Mouse (Mus musculus) forebrain, embryonic 13.5 days (tissue): Measurements from ENCODE around the gene Rnasel. TPM values are rescaled to one million over a fixed set of nuclear protein-coding genes. Genes with fewer than 3 reads are reported as not detected.
A peak's percentile ranks its signal among the peaks of the same experiment; 100 is the strongest.

Experiments
- ATAC-seq: fragments of 200-750 bp; cut with Nextera tagmentation; 2 replicates; pipeline ENCODE4 v1.8.0; 2017
- H3K27ac ChIP-seq: fragments of 300-500 bp; sonication (generic); 2 replicates; pipeline ENCODE4 v1.5.1; 2015; ENCODE audit warnings: inconsistent platforms, mild to moderate bottlenecking, moderate library complexity
- H3K27me3 ChIP-seq: fragments of 300-500 bp; sonication (generic); 2 replicates; pipeline ENCODE4 v1.6.1; 2015; ENCODE audit warnings: mild to moderate bottlenecking, inconsistent platforms
- H3K36me3 ChIP-seq: fragments of 300-500 bp; sonication (generic); 2 replicates; pipeline ENCODE4 v1.6.1; 2015; ENCODE audit warnings: mild to moderate bottlenecking, inconsistent platforms; ENCODE audit not compliant: poor library complexity, severe bottlenecking
- H3K4me1 ChIP-seq: fragments of 300-500 bp; sonication (generic); 2 replicates; pipeline ENCODE4 v1.6.1; 2015; ENCODE audit warnings: inconsistent platforms
- H3K4me2 ChIP-seq: fragments of 300-500 bp; sonication (generic); 2 replicates; pipeline ENCODE4 v1.6.1; 2015; ENCODE audit warnings: inconsistent platforms, mild to moderate bottlenecking, moderate library complexity
- H3K4me3 ChIP-seq: fragments of 300-500 bp; sonication (generic); 2 replicates; pipeline ENCODE4 v1.5.1; 2015; ENCODE audit warnings: mild to moderate bottlenecking, inconsistent platforms
- H3K9ac ChIP-seq: fragments of 300-500 bp; sonication (generic); 2 replicates; pipeline ENCODE4 v1.6.1; 2015; ENCODE audit warnings: mild to moderate bottlenecking, inconsistent platforms
- H3K9me3 ChIP-seq: fragments of 300-500 bp; sonication (generic); replicated peaks from 2 replicates; pipeline ENCODE4 v1.6.1; 2016; ENCODE audit warnings: inconsistent platforms
- WGBS: fragments of 180-500 bp; shearing (Covaris S2); methylation state at CpG from one replicate; pipeline ENCODE4 v1.1.7; 2015; 5-methylcytosine and 5-hydroxymethylcytosine counted together
- polyA plus RNA-seq: library from polyadenylated mRNA; unstranded; fragments of >200 nt; fragmentation: Nextera tagmentation; extraction: Ambion mirVana; gene quantifications from 2 replicates; pipeline ENCODE4 v1.2.1, GENCODE M21; 2015

The Rnasel gene
- polyA plus RNA-seq, 1 experiment from 2014 or later = 38.1 TPM

DNA sequence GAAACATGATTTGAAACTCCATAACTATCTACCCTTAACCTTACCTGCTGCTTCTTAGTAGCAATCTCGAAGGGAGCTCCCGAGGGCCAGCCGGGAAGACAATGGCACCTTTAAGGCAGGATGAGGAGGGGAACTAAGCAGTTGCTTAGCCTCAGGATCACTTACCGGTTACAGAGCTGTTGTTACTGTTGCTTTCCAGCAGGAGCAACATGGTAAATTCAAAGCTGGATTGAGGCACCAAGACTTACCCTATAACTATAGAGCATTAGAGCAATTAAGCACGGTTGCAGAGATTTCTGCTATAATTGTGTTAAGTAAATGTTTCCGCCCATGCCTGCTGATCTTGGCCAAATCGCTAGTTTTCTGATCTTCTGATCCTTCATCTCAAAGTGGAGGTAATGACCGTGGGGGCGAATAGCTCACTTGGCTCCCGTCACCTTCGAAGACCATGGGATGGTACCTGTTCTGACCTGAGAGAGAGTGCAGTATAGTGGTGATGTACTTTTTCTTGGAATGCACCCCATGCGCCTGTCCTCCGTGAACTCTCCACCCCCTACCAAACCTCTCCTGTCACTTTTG is 9.7 kb upstream of the Rnasel start:
- Histone ChIP-seq H3K4me3 (peak overlapping the region; percentile 51), H3K27me3 (peaks cover 14% of the 10 kb centered on the region), H3K36me3 (peaks cover 15% of the 10 kb centered on the region), H3K4me2 (peak overlapping the region; percentile 79), H3K9me3 (no peaks in the 10 kb centered on the region), H3K9ac (peak overlapping the region; percentile 68; the same call in 1 of the 2 replicates), H3K27ac (no peak overlapping the region), H3K4me1 (peaks cover 66% of the 10 kb centered on the region)
- WGBS = 21% methylated on average over 13 of the region's 13 CpGs
- ATAC-seq = peak; percentile 26; the same call in 1 of the 2 replicates

- peak within 1 kb of the TSS; percentile 51 for H3K4me3 ChIP-seq
- peaks cover 70% of the 10 kb centered on the region for H3K4me1 ChIP-seq
- H3K27me3 ChIP-seq = peaks cover 14% of the 10 kb centered on the region
- no peaks in the 10 kb centered on the region for H3K9me3 ChIP-seq
- H3K4me2 ChIP-seq = peak within 1 kb of the TSS; percentile 79
- WGBS = 2% methylated on average over 24 of the region's 28 CpGs
- 0 out of 2 replicates have a peak within 1 kb of the TSS, but pooled peaks have one; percentile 31 for H3K27ac ChIP-seq
- H3K36me3 ChIP-seq = peaks cover 15% of the 10 kb centered on the region
- peak; percentile 80 for ATAC-seq
- peak within 1 kb of the TSS; percentile 68 for H3K9ac ChIP-seq
These were observed 9.1 kb upstream of the Rnasel start, which contains the start of gene Rgs16 for GRCm38 (mm10) chr1:153740145-153740544. TSS of gene Rgs16 (plus strand) at chr1:153740349.

- Histone ChIP-seq H3K4me3 (peak overlapping the region; percentile 51), H3K9ac (peak overlapping the region; percentile 68), H3K27ac (0 out of 2 replicates have a peak overlapping the region, but pooled peaks have one; percentile 31), H3K4me2 (peak overlapping the region; percentile 79), H3K9me3 (no peaks in the 10 kb centered on the region), H3K36me3 (peaks cover 15% of the 10 kb centered on the region), H3K4me1 (peaks cover 70% of the 10 kb centered on the region), H3K27me3 (peaks cover 14% of the 10 kb centered on the region)
- ATAC-seq = no peak
- WGBS = 21% methylated on average over 12 of the region's 12 CpGs
These were observed 8.3 kb upstream of the Rnasel start for GRCm38 (mm10) chr1:153740775-153741400.

- H3K9ac ChIP-seq = peak overlapping the region; percentile 68
- peak overlapping the region; percentile 79 for H3K4me2 ChIP-seq
- WGBS = 54% methylated on average over 18 of the region's 18 CpGs
- peaks cover 15% of the 10 kb centered on the region for H3K36me3 ChIP-seq
- H3K27me3 ChIP-seq = peaks cover 14% of the 10 kb centered on the region
- no peak for ATAC-seq
- H3K9me3 ChIP-seq = no peaks in the 10 kb centered on the region
- peak overlapping the region; percentile 40; the same call in 1 of the 2 replicates for H3K27ac ChIP-seq
- peaks cover 76% of the 10 kb centered on the region for H3K4me1 ChIP-seq
- H3K4me3 ChIP-seq = peak overlapping the region; percentile 51
These were observed 7.5 kb upstream of the Rnasel start for GRCm38 (mm10) chr1:153741551-153742316.

GRCm38 (mm10) chr1:153742374-153743155 is 6.7 kb upstream of the Rnasel start:
- ATAC-seq = no peak
- Histone ChIP-seq H3K9me3 (no peaks in the 10 kb centered on the region), H3K27me3 (peaks cover 14% of the 10 kb centered on the region), H3K4me2 (peak overlapping the region; percentile 79), H3K9ac (peak overlapping the region; percentile 54), H3K36me3 (peaks cover 15% of the 10 kb centered on the region), H3K27ac (no peak overlapping the region), H3K4me3 (peak overlapping the region; percentile 51), H3K4me1 (peaks cover 68% of the 10 kb centered on the region)
- 62% methylated on average over 11 of the region's 11 CpGs for WGBS

GRCm38 (mm10) chr1:153746119-153746670 is 3.0 kb upstream of the Rnasel start:
- H3K4me1 ChIP-seq = peaks cover 69% of the 10 kb centered on the region
- no peaks in the 10 kb centered on the region for H3K9me3 ChIP-seq
- H3K36me3 ChIP-seq = peaks cover 15% of the 10 kb centered on the region
- 71% methylated on average over 14 of the region's 14 CpGs for WGBS
- H3K4me2 ChIP-seq = no peak overlapping the region
- ATAC-seq = peak; percentile 22; the same call in 1 of the 2 replicates
- 0 out of 2 replicates have a peak overlapping the region, but pooled peaks have one; percentile 11 for H3K27ac ChIP-seq
- peaks cover under 1% of the 10 kb centered on the region; the same call in 1 of the 2 replicates for H3K27me3 ChIP-seq
- H3K4me3 ChIP-seq = no peak overlapping the region
- no peak overlapping the region for H3K9ac ChIP-seq

- no peak overlapping the region for H3K9ac ChIP-seq
- no peak overlapping the region for H3K4me2 ChIP-seq
- H3K27ac ChIP-seq = no peak overlapping the region
- WGBS = 3% methylated on average over 12 of the region's 12 CpGs
- H3K4me1 ChIP-seq = peaks cover 66% of the 10 kb centered on the region
- ATAC-seq = 0 out of 2 replicates have a peak, but pooled peaks have one; percentile 1
- no peaks in the 10 kb centered on the region for H3K9me3 ChIP-seq
- H3K36me3 ChIP-seq = peaks cover 15% of the 10 kb centered on the region
- no peaks in the 10 kb centered on the region for H3K27me3 ChIP-seq
- no peak overlapping the region for H3K4me3 ChIP-seq
These were observed 2.5 kb upstream of the Rnasel start for GRCm38 (mm10) chr1:153746728-153747127.

- peaks cover 11% of the 10 kb centered on the region for H3K36me3 ChIP-seq
- ATAC-seq = no peak
- no peak overlapping the region for H3K27ac ChIP-seq
- H3K4me2 ChIP-seq = peak overlapping the region; percentile 17
- H3K4me3 ChIP-seq = no peak overlapping the region
- WGBS = 71% methylated on average over 12 of the region's 12 CpGs
- no peak overlapping the region for H3K9ac ChIP-seq
- H3K4me1 ChIP-seq = peaks cover 60% of the 10 kb centered on the region
- H3K9me3 ChIP-seq = no peaks in the 10 kb centered on the region
- H3K27me3 ChIP-seq = no peaks in the 10 kb centered on the region
These were observed 1.2 kb upstream of the Rnasel start for GRCm38 (mm10) chr1:153747861-153748530.

DNA sequence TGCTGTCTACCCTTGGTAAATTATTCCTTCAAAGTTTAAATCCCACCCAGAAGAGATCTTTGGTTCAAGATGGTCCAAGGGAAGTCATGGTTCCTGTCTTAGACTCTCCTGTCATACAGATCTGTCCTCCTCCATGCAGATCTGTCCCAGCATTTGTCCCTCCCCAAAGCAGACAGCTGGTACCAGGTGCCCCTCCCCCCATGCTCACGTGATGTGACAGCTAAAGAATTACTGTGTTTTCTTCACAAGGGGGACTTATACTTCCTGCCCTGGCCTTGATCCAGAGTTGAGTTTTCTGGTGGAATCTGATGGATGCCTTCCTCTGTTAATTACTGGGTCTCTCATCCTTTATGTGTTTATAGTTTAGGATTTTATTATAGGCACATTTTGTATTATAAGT is 677 bp upstream of the Rnasel start:
- Histone ChIP-seq H3K27me3 (no peaks in the 10 kb centered on the region), H3K4me2 (peak overlapping the region; percentile 64), H3K9ac (no peak overlapping the region), H3K4me3 (no peak overlapping the region), H3K27ac (no peak overlapping the region), H3K9me3 (no peaks in the 10 kb centered on the region), H3K36me3 (peaks cover 6% of the 10 kb centered on the region), H3K4me1 (peaks cover 56% of the 10 kb centered on the region)
- WGBS = 0% methylated on average over 1 of the region's 1 CpGs
- peak; percentile 11; the same call in 1 of the 2 replicates for ATAC-seq

DNA sequence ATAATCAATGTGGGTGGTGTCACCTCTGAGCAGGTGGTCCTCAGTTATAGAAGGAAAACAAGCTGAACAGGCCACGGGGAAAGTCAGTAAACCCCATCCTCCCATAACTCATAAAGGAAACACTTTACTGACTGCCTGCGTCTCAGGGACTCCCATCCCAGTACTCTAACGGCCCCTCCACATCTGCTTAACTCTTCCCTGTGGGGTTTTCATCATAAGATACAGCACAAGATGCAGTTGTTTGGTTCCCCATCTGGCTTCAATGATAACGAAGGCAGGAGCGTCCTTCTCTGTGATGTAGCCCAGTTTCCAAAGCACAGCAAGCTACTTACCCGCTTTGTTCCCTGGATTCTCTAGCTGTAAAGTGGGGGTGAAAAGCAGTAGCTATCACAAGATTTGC is 828 bp downstream of the Rnasel start:
- no peak for ATAC-seq
- H3K9ac ChIP-seq = peak overlapping the region; percentile 79
- no peaks in the 10 kb centered on the region for H3K27me3 ChIP-seq
- peak overlapping the region; percentile 46 for H3K4me3 ChIP-seq
- peak overlapping the region; percentile 77 for H3K27ac ChIP-seq
- WGBS = 46% methylated on average over 6 of the region's 6 CpGs
- peaks cover 16% of the 10 kb centered on the region for H3K36me3 ChIP-seq
- H3K4me2 ChIP-seq = peak overlapping the region; percentile 64
- no peaks in the 10 kb centered on the region for H3K9me3 ChIP-seq
- H3K4me1 ChIP-seq = peaks cover 43% of the 10 kb centered on the region
